Mouse (Mus musculus): ENCODE measurements around the gene Aldh3b1.

Gene Aldh3b1

DNA sequence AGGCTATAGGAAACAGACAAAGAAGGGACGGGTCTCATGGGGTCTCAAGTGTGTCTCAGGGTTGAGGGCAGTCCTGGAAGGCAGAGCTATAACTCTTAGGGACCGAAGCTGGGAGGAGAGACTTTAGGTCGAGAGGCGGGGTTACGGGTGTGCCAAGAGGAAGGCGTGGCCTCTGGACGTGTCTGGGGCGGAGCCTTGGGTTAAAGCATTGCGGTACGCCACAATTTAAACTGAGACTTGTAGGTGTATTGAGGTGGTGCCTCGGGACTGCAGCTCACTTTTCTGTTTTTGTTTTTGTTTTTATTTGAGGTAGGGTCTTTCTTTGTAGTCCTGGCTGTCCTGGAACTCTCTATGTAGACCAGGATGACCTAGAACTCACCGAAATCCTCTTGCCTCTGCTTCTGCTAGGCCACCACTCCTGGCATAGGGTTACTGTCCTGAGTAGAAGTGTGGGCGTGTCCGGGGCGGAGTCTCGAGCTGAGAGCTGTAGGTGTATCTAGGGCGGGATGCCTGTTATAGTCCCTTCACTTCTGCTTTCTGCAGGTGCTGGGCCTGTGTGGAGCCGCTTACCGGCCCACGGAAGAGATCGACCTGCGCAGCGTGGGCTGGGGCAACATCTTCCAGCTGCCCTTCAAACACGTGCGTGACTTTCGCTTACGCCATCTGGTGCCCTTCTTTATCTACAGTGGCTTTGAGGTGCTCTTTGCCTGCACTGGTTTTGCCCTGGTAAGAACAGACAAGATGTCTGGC is 13.6 kb upstream of the Aldh3b1 start:
- DNase-seq (ENCODE audit: low spot score in 2 of 2): no peak

DNA sequence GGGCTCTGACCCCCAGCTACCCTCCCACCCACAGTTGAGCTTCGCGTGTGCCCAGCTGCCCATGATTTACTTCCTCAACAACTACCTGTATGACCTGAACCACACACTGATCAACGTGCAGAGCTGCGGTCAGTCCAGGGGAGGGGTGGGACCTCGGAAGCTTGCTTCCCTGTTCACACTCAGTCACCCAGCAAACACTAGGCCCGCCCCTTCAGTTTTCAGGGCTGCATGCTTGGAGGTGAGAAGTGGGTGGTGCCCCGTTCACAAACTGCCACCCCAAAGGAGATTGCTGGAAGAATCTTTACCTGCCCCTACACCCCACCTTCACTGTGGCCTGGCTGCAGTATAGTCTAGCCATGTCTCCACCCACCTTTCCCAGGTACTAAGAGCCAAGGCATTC is 12.7 kb upstream of the Aldh3b1 start:
- no peak for DNase-seq (ENCODE audit: low spot score in 2 of 2)

DNA sequence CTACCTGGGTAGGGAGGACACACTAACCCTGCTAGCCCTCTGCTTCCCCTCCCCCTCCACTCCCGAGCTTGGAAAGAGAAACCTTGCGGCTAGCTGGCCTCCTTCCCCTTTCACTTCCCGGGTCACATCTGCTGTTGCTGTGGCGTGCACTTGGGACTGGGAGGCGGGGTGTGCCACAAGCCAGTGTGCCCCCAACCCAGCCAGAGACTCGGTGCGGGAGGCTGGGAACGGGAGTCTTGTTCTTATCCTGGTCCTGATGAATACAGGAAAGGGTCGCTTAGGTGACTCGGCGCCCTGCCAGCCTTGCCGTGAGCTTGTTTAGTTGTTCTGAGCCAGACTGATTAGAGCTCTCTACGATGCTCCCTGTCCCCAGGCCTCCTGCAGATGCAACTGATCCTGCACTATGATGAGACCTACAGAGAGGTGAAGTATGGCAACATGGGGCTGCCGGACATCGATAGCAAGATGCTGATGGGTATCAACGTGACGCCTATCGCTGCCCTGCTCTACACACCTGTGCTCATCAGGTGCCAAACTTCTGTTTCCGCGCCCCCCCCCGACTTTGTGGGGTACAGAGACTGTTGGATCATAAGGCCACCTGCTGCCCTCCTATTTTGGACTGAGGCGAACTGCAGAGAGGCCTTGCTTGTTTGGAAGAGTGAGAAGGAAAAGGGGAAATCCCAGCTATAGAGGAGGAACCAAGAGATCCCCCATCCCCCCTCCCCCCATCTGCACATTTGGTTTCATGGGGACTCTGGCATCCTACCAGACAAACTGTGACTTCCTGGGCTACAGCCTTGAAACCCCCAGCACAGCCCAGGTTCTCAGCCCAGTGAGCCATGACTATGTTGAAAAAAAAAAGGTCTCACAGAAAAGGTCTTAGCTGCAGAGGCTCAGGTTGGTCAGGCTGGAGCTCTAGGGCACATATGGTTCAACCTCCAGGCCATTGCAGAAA is 6.6 kb upstream of the Aldh3b1 start:
- DNase-seq (ENCODE audit: low spot score in 2 of 2): no peak

DNA sequence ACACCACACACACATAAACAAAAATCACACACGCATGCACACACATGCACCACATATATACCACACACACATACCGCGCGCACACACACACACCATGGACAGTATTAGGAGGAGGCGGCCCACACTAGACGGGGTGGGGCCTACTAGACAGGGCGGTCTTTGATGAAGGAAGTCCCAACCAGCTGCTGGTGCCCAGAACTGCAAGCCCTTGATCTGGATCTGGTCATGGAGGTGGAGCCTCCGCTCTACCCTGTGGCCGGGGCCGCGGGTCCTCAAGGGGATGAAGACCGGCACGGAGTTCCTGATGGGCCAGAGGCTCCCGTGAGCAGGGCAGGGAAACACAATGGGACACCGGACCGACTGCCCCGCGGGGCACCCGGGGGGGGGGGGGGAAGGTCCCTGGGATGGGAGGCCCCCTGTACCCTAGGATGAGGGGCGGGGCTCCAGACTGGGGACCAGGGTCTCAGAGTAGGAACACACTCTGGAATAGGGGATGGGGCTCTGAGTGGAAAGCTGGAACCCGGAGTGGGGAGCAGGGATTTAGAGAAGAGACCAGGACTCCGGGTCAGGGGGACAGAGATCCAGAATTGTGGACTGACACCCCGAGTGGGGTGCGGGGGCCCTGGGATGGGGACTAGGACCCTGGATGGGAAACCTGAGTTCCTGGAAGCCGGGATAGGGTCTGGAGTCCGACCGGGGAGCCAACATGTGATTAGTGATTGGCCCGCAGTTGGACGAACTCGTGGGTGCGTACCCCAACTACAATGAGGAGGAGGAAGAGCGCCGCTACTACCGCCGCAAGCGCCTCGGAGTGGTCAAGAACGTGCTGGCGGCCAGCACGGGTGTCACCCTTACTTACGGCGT is 5.7 kb upstream of the Aldh3b1 start, which contains the start of gene Unc93b1:
TSS of gene Unc93b1 (plus strand) at position 155 of the 864 bp plus-strand sequence.
- no peak for DNase-seq (ENCODE audit: low spot score in 2 of 2)

DNA sequence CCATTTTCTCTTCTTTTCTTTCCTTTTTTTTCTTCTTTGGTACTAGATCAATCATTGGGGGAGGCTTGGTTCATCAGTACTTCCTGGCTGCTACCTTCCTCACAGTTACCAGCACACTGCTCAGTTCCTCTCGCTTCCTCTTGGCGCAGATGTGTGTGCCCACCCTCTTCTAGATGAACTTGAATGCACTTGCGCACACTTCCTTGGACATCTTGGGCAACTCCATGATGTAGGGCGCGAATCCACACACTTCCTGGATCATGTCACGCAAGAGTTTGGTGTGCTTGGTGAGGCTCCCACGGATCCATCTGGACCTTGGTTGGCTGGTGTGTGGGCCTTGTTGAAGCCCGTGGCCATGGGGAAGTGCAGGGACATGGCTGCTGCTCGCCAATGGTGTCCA is 2.1 kb upstream of the Aldh3b1 start:
- no peak for DNase-seq (ENCODE audit: low spot score in 2 of 2)

DNA sequence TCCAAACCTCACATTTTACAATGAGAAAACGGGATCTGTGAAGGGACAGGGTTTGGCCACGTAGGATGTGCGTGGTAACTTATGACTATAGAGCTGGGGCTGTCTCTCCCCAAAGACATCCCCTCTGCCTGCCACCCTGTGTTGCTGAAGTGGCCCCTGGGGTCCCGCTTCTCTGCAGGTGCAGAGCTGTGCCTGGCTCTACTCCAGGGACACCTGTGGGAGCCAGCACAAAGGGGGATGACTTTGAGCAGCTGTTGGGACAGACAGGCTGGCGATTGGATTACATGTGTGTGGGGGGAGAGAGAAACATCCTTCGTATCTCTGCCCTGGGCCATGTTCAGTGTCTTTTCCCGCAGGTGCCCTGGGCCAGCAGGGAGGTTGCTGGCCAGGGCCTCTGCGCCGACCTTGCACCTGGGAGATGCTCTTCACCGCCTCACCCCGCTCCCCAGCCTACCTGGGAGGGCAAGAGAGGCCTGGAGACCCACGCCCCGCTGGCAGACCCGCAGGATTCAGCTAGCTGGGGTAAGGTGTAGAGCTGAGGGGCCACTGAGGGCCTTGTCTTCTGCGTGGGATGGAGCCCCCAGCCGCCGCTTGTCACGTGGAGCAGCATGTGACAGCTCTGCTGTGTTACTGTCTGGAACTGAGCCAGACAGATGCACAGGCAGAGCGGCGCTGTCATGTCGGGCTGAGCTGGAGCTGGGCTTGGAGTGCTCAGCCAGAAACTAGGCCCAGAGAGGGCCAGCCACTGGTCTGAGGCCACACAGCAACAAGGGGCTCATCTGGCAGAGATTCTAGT is 852 bp upstream of the Aldh3b1 start:
- no peak for DNase-seq (ENCODE audit: low spot score in 2 of 2)

- DNase-seq (ENCODE audit: low spot score in 2 of 2): no peak
These were observed 829 bp downstream of the Aldh3b1 start for GRCm38 (mm10) chr19:3928779-3929178.

- DNase-seq (ENCODE audit: low spot score in 2 of 2): no peak
These were observed 1.6 kb downstream of the Aldh3b1 start for GRCm38 (mm10) chr19:3927989-3928388.

DNA sequence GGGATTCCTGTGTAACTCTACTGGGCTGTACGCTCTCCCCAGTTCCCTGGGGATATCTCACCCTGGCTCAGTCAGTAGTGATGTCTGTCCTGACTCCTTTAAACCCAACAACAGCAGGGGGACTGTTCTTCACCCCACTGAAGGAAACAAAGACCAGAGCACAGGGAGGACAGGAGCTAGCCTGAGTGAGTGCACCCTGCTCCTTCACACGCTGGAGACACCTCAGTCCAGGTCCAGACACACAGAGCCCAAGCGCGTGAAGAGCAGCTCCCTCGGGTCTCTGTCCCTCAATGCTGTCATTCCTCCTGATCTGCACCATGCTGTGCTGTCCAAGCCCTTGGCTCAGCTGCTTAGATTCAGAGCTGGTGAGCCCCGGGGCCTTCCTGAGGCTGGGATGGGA is 2.9 kb downstream of the Aldh3b1 start:
- DNase-seq (ENCODE audit: low spot score in 2 of 2): no peak

GRCm38 (mm10) chr19:3926279-3926678 is 3.3 kb downstream of the Aldh3b1 start:
- DNase-seq (ENCODE audit: low spot score in 2 of 2): no peak

DNA sequence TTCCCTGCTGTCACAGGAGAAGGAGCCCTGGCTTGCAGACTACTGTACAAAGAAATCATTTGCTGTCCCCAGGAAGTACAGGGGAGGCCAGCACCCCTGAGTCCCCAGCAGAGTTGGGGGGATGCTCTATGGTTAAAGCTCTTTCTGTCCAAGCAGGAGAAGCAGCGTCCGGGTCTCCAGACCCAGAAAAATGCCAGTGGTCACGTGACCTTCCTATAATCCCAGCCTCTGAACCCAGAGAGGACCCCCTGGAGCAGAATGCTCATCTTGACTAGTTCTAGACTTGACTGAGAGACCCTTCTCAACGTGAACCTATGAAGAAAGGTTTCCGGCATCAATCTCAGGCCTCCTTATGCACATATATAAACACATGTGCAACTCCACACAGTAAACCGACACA is 3.7 kb downstream of the Aldh3b1 start:
- no peak for DNase-seq (ENCODE audit: low spot score in 2 of 2)

GRCm38 (mm10) chr19:3924868-3925267 is 4.7 kb downstream of the Aldh3b1 start:
- no peak for DNase-seq (ENCODE audit: low spot score in 2 of 2)

GRCm38 (mm10) chr19:3924190-3924589 is 5.4 kb downstream of the Aldh3b1 start:
- DNase-seq (ENCODE audit: low spot score in 2 of 2): no peak

GRCm38 (mm10) chr19:3923586-3923985 is 6.0 kb downstream of the Aldh3b1 start:
- DNase-seq (ENCODE audit: low spot score in 2 of 2): no peak

DNA sequence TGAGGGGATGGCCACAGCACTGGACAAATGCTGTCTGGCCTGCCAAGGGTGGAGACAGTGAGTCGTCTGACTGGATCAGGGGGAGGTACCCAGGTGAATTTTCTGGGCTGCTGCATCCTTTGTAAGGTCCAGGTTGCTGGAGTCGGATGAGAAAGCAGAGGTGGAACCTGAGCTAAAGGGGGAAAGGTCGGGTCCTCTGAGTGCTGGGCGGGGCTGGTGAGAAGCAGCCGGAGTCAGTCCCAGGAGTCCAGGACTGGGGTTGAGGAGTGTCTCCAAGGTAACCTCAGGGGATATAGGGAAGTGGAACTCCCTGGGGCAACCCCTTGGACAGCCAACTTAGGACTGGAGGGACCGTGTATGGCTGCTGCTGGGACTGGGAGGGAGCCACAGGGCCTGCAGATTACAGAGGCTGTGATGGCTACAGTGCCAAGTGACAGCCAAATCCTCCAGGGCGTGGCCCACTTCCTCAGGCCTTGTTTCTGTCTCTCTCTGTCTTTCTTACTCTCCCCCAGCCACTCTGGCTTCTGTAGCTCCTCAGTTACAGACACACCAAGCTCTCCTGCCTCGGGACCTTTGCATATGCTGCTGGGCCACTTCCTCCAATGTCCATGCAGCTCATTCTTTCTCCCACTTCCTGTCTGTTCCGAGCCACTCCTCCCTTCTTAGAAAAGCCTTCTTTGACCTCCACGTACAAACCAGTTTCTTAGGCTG is 6.8 kb downstream of the Aldh3b1 start:
- no peak for DNase-seq (ENCODE audit: low spot score in 2 of 2)

DNA sequence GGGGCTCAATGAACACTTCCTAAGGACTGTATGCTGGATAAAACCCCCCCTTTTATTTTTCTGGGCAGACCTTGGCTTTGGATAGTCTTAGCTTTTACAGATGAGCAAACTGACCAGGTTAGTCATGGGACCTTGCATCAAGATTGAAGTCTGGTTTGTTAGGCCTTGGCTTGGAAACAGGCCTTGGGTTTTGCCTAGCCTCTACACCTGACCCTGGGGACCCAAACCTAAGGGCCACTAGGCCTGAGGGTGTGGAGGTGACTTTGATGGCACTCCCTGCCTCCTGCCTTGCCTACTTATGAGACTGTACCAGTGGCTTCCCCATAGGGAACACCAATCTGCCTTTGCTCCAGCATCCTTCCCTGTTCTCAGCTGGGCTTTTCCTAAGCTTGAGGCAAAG is 9.7 kb downstream of the Aldh3b1 start:
- DNase-seq (ENCODE audit: low spot score in 2 of 2): no peak

GRCm38 (mm10) chr19:3916727-3917126 is 12.9 kb downstream of the Aldh3b1 start:
- no peak for DNase-seq (ENCODE audit: low spot score in 2 of 2)

GRCm38 (mm10) chr19:3914535-3914934 is 15.1 kb downstream of the Aldh3b1 start:
- DNase-seq (ENCODE audit: low spot score in 2 of 2): no peak

DNA sequence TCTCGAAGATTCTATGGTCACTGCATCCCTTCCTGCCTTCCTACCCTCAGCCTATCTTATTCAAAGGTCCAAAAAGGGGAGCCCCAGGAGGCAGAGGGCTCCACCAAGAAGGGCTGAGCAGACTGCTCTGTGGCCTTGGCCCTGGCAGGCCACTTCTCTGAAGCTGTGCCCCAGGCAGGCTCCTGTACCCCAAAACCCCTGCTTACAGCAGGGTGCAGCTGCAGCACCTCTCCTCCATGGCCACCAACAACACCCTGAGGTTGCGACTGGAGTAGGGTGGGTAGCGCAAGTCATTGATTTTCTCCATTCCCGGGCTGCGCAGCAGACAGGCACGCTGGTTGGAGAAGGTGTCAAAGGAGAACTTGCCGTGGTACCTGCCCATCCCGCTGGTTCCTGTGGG is 15.9 kb downstream of the Aldh3b1 start:
- DNase-seq (ENCODE audit: low spot score in 2 of 2): no peak

Measured in frontal cortex, postnatal 36 days (tissue).